In genomic region chr19:37363128-37363939, GRCm38 (mm10) we compare ENCODE assay signal across 15 mouse cellular contexts. TPM values are rescaled to one million over a fixed set of nuclear protein-coding genes. Genes with fewer than 3 reads are reported as not detected.
A peak's percentile ranks its signal among the peaks of the same experiment; 100 is the strongest.
DNase-seq lines count a peak whose midpoint lies in the region; ATAC-seq and TF ChIP-seq lines count a peak whose summit lies in the region.
"Had no signal": no experiment of that assay in that cellular context is flagged by ENCODE, and none has a peak within 500 bp of the region (broad histone marks: within the 10 kb centered on the region; RNA-seq: fewer than 3 reads in every experiment).

No protein-coding gene starts in this region.

- H3K9me3 ChIP-seq in forebrain, embryonic 13.5 days (replicated peaks), result no peaks in the 10 kb centered on the region
- H3K9me3 ChIP-seq in forebrain, embryonic 11.5 days (ENCODE audit: control insufficient read depth, low read length), result no peaks in the 10 kb centered on the region
- no peaks in the 10 kb centered on the region for H3K9me3 ChIP-seq in midbrain, embryonic 13.5 days
- H3K9me3 ChIP-seq in midbrain, embryonic 15.5 days, result no peaks in the 10 kb centered on the region
- no peaks in the 10 kb centered on the region for H3K9me3 ChIP-seq in intestine, postnatal 0 days (ENCODE audit: control insufficient read depth)
- H3K9me3 ChIP-seq: embryonic facial prominence, embryonic 15.5 days; heart, embryonic 15.5 days; hindbrain, embryonic 15.5 days; lung, embryonic 15.5 days had no signal

- no peaks in the 10 kb centered on the region for H3K27me3 ChIP-seq in forebrain, embryonic 13.5 days
- no peaks in the 10 kb centered on the region for H3K27me3 ChIP-seq in forebrain, embryonic 11.5 days (ENCODE audit: control insufficient read depth, insufficient read depth, low read length)
- no peaks in the 10 kb centered on the region for H3K27me3 ChIP-seq in midbrain, embryonic 13.5 days
- no peaks in the 10 kb centered on the region for H3K27me3 ChIP-seq in midbrain, embryonic 15.5 days (replicated peaks)
- no peaks in the 10 kb centered on the region for H3K27me3 ChIP-seq in intestine, postnatal 0 days (replicated peaks; ENCODE audit: control insufficient read depth, insufficient read depth, low read length)
- H3K27me3 ChIP-seq: embryonic facial prominence, embryonic 15.5 days; heart, embryonic 15.5 days; hindbrain, embryonic 15.5 days; lung, embryonic 15.5 days had no signal

- no peak for DNase-seq in forebrain, embryonic 11.5 days (ENCODE audit: low spot score)
- peak; percentile 32 to 72 for DNase-seq in layer of hippocampus, adult 18-20 months (ENCODE audit: low spot score in 2 of 2)
- DNase-seq in retina, postnatal 7 days (ENCODE audit: low read depth, low spot score), result peak; percentile 16
- DNase-seq in testis, postnatal 10 days (ENCODE audit: low spot score), result no peak
- DNase-seq: adrenal gland, postnatal 25 days; kidney, adult 9 months had no signal

- H3K4me2 ChIP-seq in forebrain, embryonic 13.5 days, result no peak overlapping the region
- H3K4me2 ChIP-seq in forebrain, embryonic 11.5 days (ENCODE audit: low read depth, low read length, severe bottlenecking), result no peak overlapping the region
- H3K4me2 ChIP-seq in midbrain, embryonic 13.5 days (replicated peaks), result no peak overlapping the region
- H3K4me2 ChIP-seq in midbrain, embryonic 15.5 days, result no peak overlapping the region
- no peak overlapping the region for H3K4me2 ChIP-seq in intestine, postnatal 0 days (replicated peaks; ENCODE audit: low read depth)
- H3K4me2 ChIP-seq: embryonic facial prominence, embryonic 15.5 days; heart, embryonic 15.5 days; hindbrain, embryonic 15.5 days; lung, embryonic 15.5 days had no signal

- peak overlapping the region; percentile 21 for H3K27ac ChIP-seq in forebrain, embryonic 13.5 days
- H3K27ac ChIP-seq in forebrain, embryonic 11.5 days (ENCODE audit: low read depth, low read length), result no peak overlapping the region
- H3K27ac ChIP-seq in midbrain, embryonic 13.5 days, result no peak overlapping the region
- H3K27ac ChIP-seq in midbrain, embryonic 15.5 days, result no peak overlapping the region
- H3K27ac ChIP-seq in intestine, postnatal 0 days (ENCODE audit: low read depth, low read length), result no peak overlapping the region
- H3K27ac ChIP-seq: embryonic facial prominence, embryonic 15.5 days; heart, embryonic 15.5 days; hindbrain, embryonic 15.5 days; lung, embryonic 15.5 days had no signal

- H3K36me3 ChIP-seq in forebrain, embryonic 13.5 days (ENCODE audit: poor library complexity, severe bottlenecking), result no peaks in the 10 kb centered on the region
- H3K36me3 ChIP-seq in forebrain, embryonic 11.5 days (ENCODE audit: control insufficient read depth, insufficient read depth, low read length), result no peaks in the 10 kb centered on the region
- H3K36me3 ChIP-seq in midbrain, embryonic 13.5 days, result no peaks in the 10 kb centered on the region
- no peaks in the 10 kb centered on the region for H3K36me3 ChIP-seq in midbrain, embryonic 15.5 days (replicated peaks)
- H3K36me3 ChIP-seq in intestine, postnatal 0 days (ENCODE audit: control insufficient read depth, insufficient read depth), result no peaks in the 10 kb centered on the region
- H3K36me3 ChIP-seq: embryonic facial prominence, embryonic 15.5 days; heart, embryonic 15.5 days; hindbrain, embryonic 15.5 days; lung, embryonic 15.5 days had no signal

- 57% methylated on average over 11 of the region's 11 CpGs for WGBS in forebrain, embryonic 13.5 days
- 79% methylated on average over 11 of the region's 11 CpGs for WGBS in forebrain, embryonic 11.5 days
- 81% methylated on average over 11 of the region's 11 CpGs for WGBS in midbrain, embryonic 13.5 days
- 75% methylated on average over 11 of the region's 11 CpGs for WGBS in midbrain, embryonic 15.5 days
- WGBS in intestine, postnatal 0 days, result 73% methylated on average over 11 of the region's 11 CpGs

- no peak overlapping the region for H3K4me3 ChIP-seq in forebrain, embryonic 13.5 days
- H3K4me3 ChIP-seq in forebrain, embryonic 11.5 days (ENCODE audit: low read depth, low read length), result no peak overlapping the region
- H3K4me3 ChIP-seq in midbrain, embryonic 13.5 days (replicated peaks), result no peak overlapping the region
- no peak overlapping the region for H3K4me3 ChIP-seq in midbrain, embryonic 15.5 days
- H3K4me3 ChIP-seq in intestine, postnatal 0 days (ENCODE audit: low read depth, low read length), result no peak overlapping the region
- H3K4me3 ChIP-seq: embryonic facial prominence, embryonic 15.5 days; heart, embryonic 15.5 days; hindbrain, embryonic 15.5 days; lung, embryonic 15.5 days; myocyte had no signal

- peak; percentile 80 for ATAC-seq in forebrain, embryonic 13.5 days
- no peak for ATAC-seq in forebrain, embryonic 11.5 days (replicated peaks; ENCODE audit: low FRiP score)
- ATAC-seq in midbrain, embryonic 13.5 days, result peak; percentile 50; the same call in 1 of the 2 replicates
- ATAC-seq in midbrain, embryonic 15.5 days (replicated peaks), result no peak
- ATAC-seq in intestine, postnatal 0 days, result no peak

- H3K4me1 ChIP-seq in forebrain, embryonic 13.5 days, result peaks cover 4% of the 10 kb centered on the region
- H3K4me1 ChIP-seq in forebrain, embryonic 11.5 days (replicated peaks; ENCODE audit: control insufficient read depth, insufficient read depth, low read length), result no peaks in the 10 kb centered on the region
- H3K4me1 ChIP-seq in midbrain, embryonic 13.5 days (replicated peaks), result no peaks in the 10 kb centered on the region
- no peaks in the 10 kb centered on the region for H3K4me1 ChIP-seq in midbrain, embryonic 15.5 days
- no peaks in the 10 kb centered on the region for H3K4me1 ChIP-seq in intestine, postnatal 0 days (replicated peaks; ENCODE audit: control insufficient read depth, insufficient read depth, low read length)
- H3K4me1 ChIP-seq: embryonic facial prominence, embryonic 15.5 days; heart, embryonic 15.5 days; hindbrain, embryonic 15.5 days; lung, embryonic 15.5 days had no signal

- H3K9ac ChIP-seq in forebrain, embryonic 13.5 days, result no peak overlapping the region
- no peak overlapping the region for H3K9ac ChIP-seq in forebrain, embryonic 11.5 days (ENCODE audit: low read length)
- no peak overlapping the region for H3K9ac ChIP-seq in midbrain, embryonic 13.5 days (replicated peaks)
- no peak overlapping the region for H3K9ac ChIP-seq in midbrain, embryonic 15.5 days
- H3K9ac ChIP-seq in intestine, postnatal 0 days (ENCODE audit: low read depth, low read length), result no peak overlapping the region
- H3K9ac ChIP-seq: embryonic facial prominence, embryonic 15.5 days; heart, embryonic 15.5 days; hindbrain, embryonic 15.5 days; lung, embryonic 15.5 days had no signal

- TF ChIP-seq CTCF in intestine, postnatal 0 days (IDR thresholded peaks at IDR 0.05; ENCODE audit: low read depth), result no peak

RNA-seq across cellular contexts. Expression of gene Kif11, which starts 12.9 kb away (rescaled TPM):
- polyA plus RNA-seq in forebrain, embryonic 13.5 days (2015; fragmentation: Nextera tagmentation; extraction: Ambion mirVana), result 69.1 and 69.6 TPM in 2 replicates
- 112 and 121 TPM in 2 replicates for polyA plus RNA-seq in forebrain, embryonic 11.5 days (2014; fragmentation: Nextera tagmentation; extraction: Ambion mirVana)
- 27.1 and 29.0 TPM in 2 replicates for polyA plus RNA-seq in midbrain, embryonic 13.5 days (2015; fragmentation: Nextera tagmentation; extraction: Ambion mirVana)
- 8.4 and 11.3 TPM in 2 replicates for polyA plus RNA-seq in midbrain, embryonic 15.5 days (2015; fragmentation: Nextera tagmentation; extraction: Ambion mirVana)
- total RNA-seq in layer of hippocampus, adult 18-20 months (2021), result under 1 TPM; 0.57 to 0.63 TPM
- polyA plus RNA-seq in intestine, postnatal 0 days (2015; fragmentation: Nextera tagmentation; extraction: Ambion mirVana), result 8.3 and 8.9 TPM in 2 replicates

RNA-seq across cellular contexts. Expression of gene Ide, which starts 25.7 kb away (rescaled TPM):
- polyA plus RNA-seq in forebrain, embryonic 13.5 days (2015; fragmentation: Nextera tagmentation; extraction: Ambion mirVana), result 36.8 and 45.1 TPM in 2 replicates
- 64.7 and 71.6 TPM in 2 replicates for polyA plus RNA-seq in forebrain, embryonic 11.5 days (2014; fragmentation: Nextera tagmentation; extraction: Ambion mirVana)
- polyA plus RNA-seq in midbrain, embryonic 13.5 days (2015; fragmentation: Nextera tagmentation; extraction: Ambion mirVana), result 34.2 and 34.4 TPM in 2 replicates
- polyA plus RNA-seq in midbrain, embryonic 15.5 days (2015; fragmentation: Nextera tagmentation; extraction: Ambion mirVana), result 37.8 and 39.0 TPM in 2 replicates
- total RNA-seq in layer of hippocampus, adult 18-20 months (2021), result 10 to 100 TPM; 54.9 to 56.5 TPM
- 26.4 and 30.5 TPM in 2 replicates for polyA plus RNA-seq in intestine, postnatal 0 days (2015; fragmentation: Nextera tagmentation; extraction: Ambion mirVana)

Comparison
In these comparisons a context has a peak if more than half of its experiments do, and no peak if none do; other contexts are left out.
1. ATAC-seq: peak in forebrain, embryonic 13.5 days (single experiment) and midbrain, embryonic 13.5 days (single experiment); none in forebrain, embryonic 11.5 days (single experiment), midbrain, embryonic 15.5 days (single experiment) and intestine, postnatal 0 days (single experiment).
2. DNase-seq: peak in layer of hippocampus, adult 18-20 months (2 of 2) and retina, postnatal 7 days (single experiment); none in forebrain, embryonic 11.5 days (single experiment) and testis, postnatal 10 days (single experiment).